Mouse (Mus musculus) olfactory bulb, adult 2 months (tissue): ENCODE measurements around the gene Mgat5b.

Experiments used
- CTCF ChIP-seq: fragments of 200-500 bp; IDR thresholded peaks from 2 replicates; pipeline ENCODE4 v1.5.1; 2012; ENCODE audit warnings: low read depth, mild to moderate bottlenecking, low read length, moderate library complexity; ENCODE audit not compliant: insufficient read depth
- POLR2A ChIP-seq: fragments of 200-500 bp; IDR thresholded peaks from 2 replicates; pipeline ENCODE4 v1.6.1; 2012; ENCODE audit warnings: mild to moderate bottlenecking, low read depth, low read length, moderate library complexity; ENCODE audit not compliant: insufficient read depth

- TF ChIP-seq CTCF (no peak), POLR2A (no peak)
These were observed 2.1 kb downstream of the Mgat5b start for GRCm38 (mm10) chr11:116920746-116921145.
